In genomic region chr11:69099177-69099914, GRCm38 (mm10) we compare ENCODE assay signal across 9 mouse cellular contexts. TPM values are rescaled to one million over a fixed set of nuclear protein-coding genes. Genes with fewer than 3 reads are reported as not detected.
DNase-seq lines count a peak whose midpoint lies in the region; ATAC-seq and TF ChIP-seq lines count a peak whose summit lies in the region.
"Had no signal": no experiment of that assay in that cellular context is flagged by ENCODE, and none has a peak within 500 bp of the region (broad histone marks: within the 10 kb centered on the region; RNA-seq: fewer than 3 reads in every experiment).

No protein-coding gene starts in this region.

- H3K36me3 ChIP-seq in intestine, embryonic 16.5 days (ENCODE audit: control insufficient read depth, insufficient read depth, low read length): peaks cover 25% of the 10 kb centered on the region
- H3K36me3 ChIP-seq in liver, adult 2 months (ENCODE audit: control insufficient read depth, insufficient read depth, low read length): peaks cover 38% of the 10 kb centered on the region
- H3K36me3 ChIP-seq in myocyte (ENCODE audit: control insufficient read depth, insufficient read depth): peaks cover 24% of the 10 kb centered on the region

- TF ChIP-seq CTCF in liver, adult 2 months (IDR thresholded peaks at IDR 0.05; ENCODE audit: low read depth, low read length): no peak

- intact Hi-C loops in left cerebral cortex, postnatal 25 days (cut with DNase I): loop anchor here (2.0 to 5.0 kb wide), 3 partner anchors 23 to 318 kb away; partner anchors contain the start of genes 9130213A22Rik and Chd3

- under 1% methylated on average over 22 of the region's 22 CpGs for WGBS in intestine, embryonic 16.5 days
- WGBS in liver, adult 2 months: 5% methylated on average over 22 of the region's 22 CpGs

- H3K4me1 ChIP-seq in intestine, embryonic 16.5 days (ENCODE audit: control insufficient read depth, insufficient read depth, low read length): peaks cover 33% of the 10 kb centered on the region
- peaks cover 12% of the 10 kb centered on the region for H3K4me1 ChIP-seq in liver, adult 2 months (ENCODE audit: control insufficient read depth, insufficient read depth, low read length)

- no peaks in the 10 kb centered on the region for H3K27me3 ChIP-seq in intestine, embryonic 16.5 days (replicated peaks; ENCODE audit: control insufficient read depth, insufficient read depth, low read length)
- H3K27me3 ChIP-seq in liver, adult 2 months (ENCODE audit: control insufficient read depth, insufficient read depth, low read length): no peaks in the 10 kb centered on the region
- H3K27me3 ChIP-seq in myocyte (ENCODE audit: control insufficient read depth, insufficient read depth, insufficient read length): no peaks in the 10 kb centered on the region
- H3K27me3 ChIP-seq: Patski had no signal

- H3K4me2 ChIP-seq in intestine, embryonic 16.5 days (ENCODE audit: low read depth, low read length): peak overlapping the region; percentile 90
- peak overlapping the region; percentile 99 for H3K4me2 ChIP-seq in myocyte (ENCODE audit: low read depth)

- peak overlapping the region; percentile 5 for H3ac ChIP-seq in myocyte (ENCODE audit: control insufficient read depth, insufficient read length)

- peak overlapping the region; percentile 89 for H3K9ac ChIP-seq in intestine, embryonic 16.5 days (ENCODE audit: low read depth, low read length)
- H3K9ac ChIP-seq in liver, adult 2 months (ENCODE audit: low read depth, low read length): peak overlapping the region; percentile 72

- no peak for TF ChIP-seq POLR2A in liver, adult 2 months (IDR thresholded peaks at IDR 0.05; ENCODE audit: extremely low read depth, insufficient read depth, low read length)
- no peak for TF ChIP-seq POLR2A in myocyte (IDR thresholded peaks at IDR 0.05; ENCODE audit: insufficient read length, low read depth)

- H3K9me3 ChIP-seq in intestine, embryonic 16.5 days (ENCODE audit: control insufficient read depth, low read length): no peaks in the 10 kb centered on the region

- H3K27ac ChIP-seq in intestine, embryonic 16.5 days (ENCODE audit: low read length): peak overlapping the region; percentile 99
- H3K27ac ChIP-seq in liver, adult 2 months (replicated peaks; ENCODE audit: insufficient read depth, low read depth, low read length): peak overlapping the region; percentile 90

- peak overlapping the region; percentile 61 for H3K4me3 ChIP-seq in intestine, embryonic 16.5 days (ENCODE audit: low read length)
- H3K4me3 ChIP-seq in liver, adult 2 months (ENCODE audit: insufficient read depth, low read depth, low read length): peak overlapping the region; percentile 62
- peak overlapping the region; percentile 40 for H3K4me3 ChIP-seq in myocyte

- H3K79me2 ChIP-seq in liver, adult 2 months (ENCODE audit: control insufficient read depth, insufficient read depth, low read length): peaks cover 13% of the 10 kb centered on the region; the same call in 1 of the 2 replicates
- H3K79me2 ChIP-seq in myocyte (ENCODE audit: control insufficient read depth, insufficient read depth): peaks cover 10% of the 10 kb centered on the region

- no peak for ATAC-seq in intestine, embryonic 16.5 days
- ATAC-seq in erythroid progenitor cell, adult 5-6 weeks (replicated peaks; ENCODE audit: low FRiP score, poor library complexity, severe bottlenecking): no peak

- DNase-seq in left cerebral cortex, postnatal 25 days (ENCODE audit: low spot score in 2 of 2): peak; percentile 59 to 71
- DNase-seq in left cerebral cortex, adult 18-20 months (ENCODE audit: low spot score in 2 of 2): no peak
- DNase-seq in cerebellum, adult 8-10 months: peak; percentile 77
- DNase-seq in gastrocnemius, postnatal 4 days (ENCODE audit: low spot score in 2 of 2): peak; percentile 66 to 89
- DNase-seq in liver, adult 2 months (ENCODE audit: extremely low read depth, low read depth, low spot score): peak; percentile 60

TF ChIP-seq in myocyte, 11 proteins besides CTCF, POLR2A, EP300 and RAD21:
- no peak for TF ChIP-seq TCF3 (IDR thresholded peaks at IDR 0.05; ENCODE audit: insufficient read length, low read depth)
- no peak for TF ChIP-seq TCF12 (IDR thresholded peaks at IDR 0.05; ENCODE audit: insufficient read depth, poor library complexity, severe bottlenecking)

RNA-seq across cellular contexts. Expression of gene Per1, which starts 4.3 kb away (rescaled TPM):
- 100 to 1,000 TPM in 1 of 2 experiments, 10 to 100 TPM in 1; 98.9 to 108 TPM for total RNA-seq in left cerebral cortex, postnatal 25 days (2021)
- 100 to 1,000 TPM; 129 to 133 TPM for total RNA-seq in left cerebral cortex, adult 18-20 months (2021)
- 10 to 100 TPM; 32.1 to 49.3 TPM for total RNA-seq in gastrocnemius, postnatal 4 days (2021)
- polyA plus RNA-seq in intestine, embryonic 16.5 days (2015; fragmentation: Nextera tagmentation; extraction: Ambion mirVana): 13.6 and 13.7 TPM in 2 replicates
- total RNA-seq in liver, adult 2 months (2014; rRNA removed): 8.0 and 9.0 TPM in 2 replicates
- 4.6 and 6.9 TPM in 2 replicates for polyA plus RNA-seq in liver, adult 2 months (2012; rRNA removed)
- 8.9 TPM for polyA plus RNA-seq in myocyte (2012; fragmentation: generic; extraction: Trizol)
- total RNA-seq in erythroid progenitor cell, adult 5-6 weeks (2015; ENCODE audit: low replicate concordance): 3.4 and 3.6 TPM in 2 replicates
- total RNA-seq in erythroid progenitor cell, adult 5-6 weeks (2017; ENCODE audit: low replicate concordance): 3.3 and 7.6 TPM in 2 replicates

RNA-seq across cellular contexts. Expression of gene Vamp2, which starts 11.1 kb away (rescaled TPM):
- total RNA-seq in left cerebral cortex, postnatal 25 days (2021): 1,000 to 10,000 TPM; 1,099 to 1,151 TPM
- total RNA-seq in left cerebral cortex, adult 18-20 months (2021): 1,000 to 10,000 TPM; 1,053 to 1,091 TPM
- total RNA-seq in gastrocnemius, postnatal 4 days (2021): 10 to 100 TPM; 61.1 to 70.4 TPM
- 65.8 TPM in 2 replicates for polyA plus RNA-seq in intestine, embryonic 16.5 days (2015; fragmentation: Nextera tagmentation; extraction: Ambion mirVana)
- total RNA-seq in liver, adult 2 months (2014; rRNA removed): 5.2 and 6.4 TPM in 2 replicates
- 21.7 and 36.9 TPM in 2 replicates for polyA plus RNA-seq in liver, adult 2 months (2012; rRNA removed)
- polyA plus RNA-seq in myocyte (2012; fragmentation: generic; extraction: Trizol): 51.8 TPM
- total RNA-seq in erythroid progenitor cell, adult 5-6 weeks (2015; ENCODE audit: low replicate concordance): 94.1 and 114 TPM in 2 replicates
- total RNA-seq in erythroid progenitor cell, adult 5-6 weeks (2017; ENCODE audit: low replicate concordance): 18.2 and 31.1 TPM in 2 replicates

RNA-seq across cellular contexts. Expression of gene Hes7, which starts 20.9 kb away (rescaled TPM):
- under 1 TPM; 0.39 to 0.48 TPM for total RNA-seq in left cerebral cortex, postnatal 25 days (2021)
- total RNA-seq in left cerebral cortex, adult 18-20 months (2021): under 1 TPM; 0.42 to 0.79 TPM
- total RNA-seq in gastrocnemius, postnatal 4 days (2021): under 1 TPM; 0.34 to 0.54 TPM
- 0.29 and 0.33 TPM in 2 replicates for polyA plus RNA-seq in intestine, embryonic 16.5 days (2015; fragmentation: Nextera tagmentation; extraction: Ambion mirVana)
- total RNA-seq in liver, adult 2 months (2014; rRNA removed): not detected in 2 replicates
- 0.05 TPM in 1 of 2 replicates, not detected in the other for polyA plus RNA-seq in liver, adult 2 months (2012; rRNA removed)
- 0.28 TPM for polyA plus RNA-seq in myocyte (2012; fragmentation: generic; extraction: Trizol)
- not detected in 2 replicates for total RNA-seq in erythroid progenitor cell, adult 5-6 weeks (2015; ENCODE audit: low replicate concordance)
- not detected in 2 replicates for total RNA-seq in erythroid progenitor cell, adult 5-6 weeks (2017; ENCODE audit: low replicate concordance)

RNA-seq across cellular contexts. Expression of gene 9130213A22Rik, which starts 23.0 kb away (rescaled TPM):
- 1 to 10 TPM in 1 of 2 experiments, under 1 TPM in 1; 0.44 to 1.1 TPM for total RNA-seq in left cerebral cortex, postnatal 25 days (2021)
- under 1 TPM; 0.53 to 0.98 TPM for total RNA-seq in left cerebral cortex, adult 18-20 months (2021)
- under 1 TPM; 0.29 to 0.56 TPM for total RNA-seq in gastrocnemius, postnatal 4 days (2021)
- polyA plus RNA-seq in intestine, embryonic 16.5 days (2015; fragmentation: Nextera tagmentation; extraction: Ambion mirVana): 0.11 and 0.29 TPM in 2 replicates
- total RNA-seq in liver, adult 2 months (2014; rRNA removed): 0.13 TPM in 1 of 2 replicates, not detected in the other
- polyA plus RNA-seq in liver, adult 2 months (2012; rRNA removed): 0.05 and 0.10 TPM in 2 replicates
- polyA plus RNA-seq in myocyte (2012; fragmentation: generic; extraction: Trizol): 0.78 TPM
- total RNA-seq in erythroid progenitor cell, adult 5-6 weeks (2015; ENCODE audit: low replicate concordance): not detected in 2 replicates
- not detected in 2 replicates for total RNA-seq in erythroid progenitor cell, adult 5-6 weeks (2017; ENCODE audit: low replicate concordance)

RNA-seq across cellular contexts. Expression of gene Aloxe3, which starts 26.4 kb away (rescaled TPM):
- total RNA-seq in left cerebral cortex, postnatal 25 days (2021): 1 to 10 TPM; 3.1 to 6.4 TPM
- 1 to 10 TPM; 4.4 to 6.8 TPM for total RNA-seq in left cerebral cortex, adult 18-20 months (2021)
- under 1 TPM in 1 of 2 experiments, not detected in 1; 0.23 TPM for total RNA-seq in gastrocnemius, postnatal 4 days (2021)
- 0.31 and 0.45 TPM in 2 replicates for polyA plus RNA-seq in intestine, embryonic 16.5 days (2015; fragmentation: Nextera tagmentation; extraction: Ambion mirVana)
- not detected in 2 replicates for total RNA-seq in liver, adult 2 months (2014; rRNA removed)
- polyA plus RNA-seq in liver, adult 2 months (2012; rRNA removed): 0.09 TPM in 1 of 2 replicates, not detected in the other
- 0.01 TPM for polyA plus RNA-seq in myocyte (2012; fragmentation: generic; extraction: Trizol)
- not detected in 2 replicates for total RNA-seq in erythroid progenitor cell, adult 5-6 weeks (2015; ENCODE audit: low replicate concordance)
- total RNA-seq in erythroid progenitor cell, adult 5-6 weeks (2017; ENCODE audit: low replicate concordance): 3.1 TPM in 1 of 2 replicates, not detected in the other

Comparison
In these comparisons a context has a peak if more than half of its experiments do, and no peak if none do; other contexts are left out.
1. DNase-seq: peak in left cerebral cortex, postnatal 25 days (2 of 2), cerebellum, adult 8-10 months (single experiment), gastrocnemius, postnatal 4 days (2 of 2) and liver, adult 2 months (single experiment); none in left cerebral cortex, adult 18-20 months (0 of 2).
2. RNA of gene Vamp2, which starts 11.1 kb away (total RNA-seq): 1,099 to 1,151 TPM in left cerebral cortex, postnatal 25 days and 1,053 to 1,091 TPM in left cerebral cortex, adult 18-20 months; 18.2 to 114 TPM in erythroid progenitor cell, adult 5-6 weeks, 61.1 to 70.4 TPM in gastrocnemius, postnatal 4 days and 5.2 to 6.4 TPM in liver, adult 2 months; every median in the first group is over 4 times any median in the second.
3. Peak in every context shown above with its lines, with median percentiles within 50 percentile points of each other: H3K4me3 ChIP-seq.